Mouse (Mus musculus) heart, postnatal 25 days (tissue): ENCODE results near the gene Angpt4. TPM values are rescaled to one million over a fixed set of nuclear protein-coding genes. Genes with fewer than 3 reads are reported as not detected.

Source experiments
- DNase-seq: peaks from one replicate; pipeline ENCODE4 v3.0.0; 2022; ENCODE audit warnings: low spot score
- intact Hi-C: fragments of 180-260 bp; cut with DNase I; formaldehyde crosslinking; loops from one replicate; pipeline ENCODE4 v1.15.1; 2025
- total RNA-seq, 2 experiments: library from RNA; stranded (reverse); gene quantifications; 2 replicates each; pipeline ENCODE4 v1.2.3; 2021

Angpt4 gene
- total RNA-seq, 2 experiments from 2014 or later: 0.13 to 0.39 TPM

DNA sequence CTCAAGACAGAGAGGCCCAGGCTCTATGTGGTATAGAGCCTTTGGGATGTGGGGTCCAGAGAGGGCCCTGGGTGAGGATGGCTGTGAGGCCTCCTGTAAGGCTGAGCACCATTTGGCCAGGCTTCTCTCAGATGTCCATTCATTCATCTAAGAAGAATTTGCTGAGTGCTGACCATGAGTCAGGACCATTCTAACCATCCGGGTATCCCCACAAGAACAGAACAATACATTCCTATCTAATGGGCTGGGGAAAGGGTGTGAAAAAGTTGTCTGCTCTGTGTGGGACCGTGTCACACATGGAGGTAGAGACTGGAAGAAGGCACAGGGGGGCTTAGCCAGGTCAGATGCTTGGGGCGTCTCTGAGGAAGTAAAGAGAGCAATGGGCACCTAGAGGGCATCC lies 741 bp downstream of the Angpt4 start:
- DNase-seq: no peak
- intact Hi-C loops: no loop called here

GRCm38 (mm10) chr2:151914120-151914519 lies 3.1 kb downstream of the Angpt4 start:
- intact Hi-C loops: no loop called here
- DNase-seq: no peak

GRCm38 (mm10) chr2:151915111-151915510 lies 4.1 kb downstream of the Angpt4 start:
- DNase-seq: no peak
- intact Hi-C loops: no loop called here

- DNase-seq: peak; percentile 39
- intact Hi-C loops: no loop called here
Measured at GRCm38 (mm10) chr2:151916061-151916831, 5.2 kb downstream of the Angpt4 start.

- DNase-seq: no peak
- intact Hi-C loops: no loop called here
Measured at GRCm38 (mm10) chr2:151919140-151919539, 8.1 kb downstream of the Angpt4 start.

DNA sequence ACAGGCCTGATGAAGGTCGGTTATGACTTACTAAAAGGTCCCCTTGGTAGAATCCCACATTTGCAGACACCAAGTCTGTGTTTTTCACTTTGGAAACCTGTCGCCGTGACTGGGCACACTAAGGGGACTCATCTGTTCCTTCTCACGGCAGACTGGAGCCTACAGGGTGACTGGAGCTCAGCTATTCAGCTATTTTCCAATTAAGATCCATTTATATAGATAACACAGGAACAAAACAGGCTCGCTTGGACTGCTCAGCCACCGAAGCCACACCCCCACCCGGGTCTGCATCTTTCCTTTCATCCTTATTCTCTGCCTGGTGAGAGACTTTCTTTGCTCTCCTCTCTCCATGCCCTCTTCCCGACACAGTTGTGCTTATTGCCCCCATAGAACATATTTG lies 10.1 kb downstream of the Angpt4 start:
- intact Hi-C loops: no loop called here
- no peak for DNase-seq

DNA sequence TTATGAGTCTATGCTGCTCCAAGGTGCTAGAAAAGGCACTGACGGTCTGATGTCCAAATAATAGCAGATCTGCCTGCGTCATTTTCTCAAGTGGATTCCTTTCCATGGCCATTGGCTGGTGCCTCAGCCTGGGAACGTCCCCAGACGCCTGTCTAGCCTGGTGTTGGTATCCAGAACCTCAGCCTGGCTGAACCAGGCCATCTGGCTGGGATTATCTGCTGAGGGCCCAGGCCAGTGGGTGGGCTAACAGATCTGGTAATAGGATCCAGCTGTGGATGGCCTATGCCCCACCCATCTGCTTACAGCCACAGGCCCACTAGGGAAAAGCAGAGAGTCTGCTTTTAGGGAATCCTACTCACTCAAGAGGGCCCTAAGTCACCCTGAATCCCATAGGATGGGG lies 10.6 kb downstream of the Angpt4 start:
- intact Hi-C loops: no loop called here
- DNase-seq: peak; percentile 76

DNA sequence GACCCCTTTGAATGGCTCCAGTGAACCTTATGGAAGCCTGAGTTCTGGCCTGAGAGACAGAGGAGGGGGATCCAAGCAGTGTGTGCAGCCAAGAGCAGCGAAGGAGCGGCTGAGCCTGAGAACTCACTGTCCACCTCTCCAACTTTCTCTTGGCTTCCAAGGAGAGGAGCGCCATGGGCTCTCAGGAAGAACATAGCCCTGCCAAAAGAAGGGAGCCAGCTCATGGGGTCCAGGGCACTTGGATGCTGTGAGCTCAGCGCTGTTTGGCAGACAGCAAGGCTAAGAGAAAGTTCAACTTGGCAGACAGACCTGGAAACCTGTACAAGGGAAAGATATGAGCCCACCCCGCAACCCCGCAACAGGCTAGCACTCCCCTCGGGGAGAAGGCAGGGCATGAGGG lies 13.3 kb downstream of the Angpt4 start:
- intact Hi-C loops: no loop called here
- DNase-seq: no peak

- no peak for DNase-seq
- intact Hi-C loops: loop anchor here (5.0 kb wide), 1 partner anchor 48 kb away; no protein-coding TSS in a partner anchor
Measured at GRCm38 (mm10) chr2:151925715-151926114, 14.7 kb downstream of the Angpt4 start.

DNA sequence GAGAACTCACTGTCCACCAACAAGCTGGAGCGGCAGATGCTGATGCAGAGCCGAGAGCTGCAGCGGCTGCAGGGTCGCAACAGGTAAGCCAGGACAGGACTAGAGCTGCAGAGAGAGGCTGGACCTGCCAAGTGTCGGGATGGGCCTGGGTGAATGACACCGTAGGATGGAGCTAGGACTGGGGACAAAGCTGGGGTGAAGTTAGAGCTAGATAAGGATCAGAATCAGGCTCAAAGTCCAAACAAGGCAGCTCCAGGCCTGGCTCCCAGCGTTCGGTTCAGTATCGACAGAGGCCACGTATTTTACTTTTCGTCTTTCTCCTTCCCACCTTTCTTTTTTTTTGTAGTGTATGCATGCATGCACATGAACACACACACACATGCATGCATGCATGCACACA lies 16.1 kb downstream of the Angpt4 start:
- intact Hi-C loops: loop anchor here (5.0 kb wide), 1 partner anchor 50 kb away; no protein-coding TSS in a partner anchor
- no peak for DNase-seq

DNA sequence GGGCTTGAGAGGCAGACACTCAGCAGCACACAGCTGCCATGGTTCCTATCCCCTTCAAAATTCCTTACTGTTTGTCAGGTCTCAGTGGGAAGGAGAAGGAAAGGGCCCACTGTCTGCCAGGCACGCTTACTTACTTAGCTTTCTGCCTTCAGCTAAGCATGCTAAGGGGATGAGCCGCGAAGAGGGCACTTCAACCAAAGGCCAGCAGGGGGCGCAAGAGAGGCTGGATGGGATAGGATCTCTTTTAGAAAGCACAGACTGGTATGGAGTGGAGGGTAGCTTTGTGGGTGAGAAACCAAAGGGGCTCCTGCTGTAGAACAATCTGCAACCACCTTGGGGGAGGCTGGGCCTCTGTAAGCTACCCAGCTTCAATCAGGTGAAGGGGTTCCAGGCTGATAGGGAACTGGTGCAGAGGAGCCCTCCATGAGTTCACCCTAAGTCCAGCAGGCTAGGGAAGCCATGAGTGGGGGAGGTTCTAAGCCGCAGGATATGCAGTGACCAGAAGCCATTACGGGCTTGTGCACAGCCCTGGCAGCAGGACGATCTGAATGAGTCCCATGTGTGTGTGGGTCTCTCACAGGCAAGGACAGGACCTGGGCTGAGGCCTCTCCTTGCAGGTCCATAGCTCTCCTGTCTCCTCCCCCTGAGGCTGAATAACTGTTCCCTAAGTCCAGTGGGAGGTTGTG lies 19.5 kb downstream of the Angpt4 start:
- intact Hi-C loops: loop anchor here (2.0 kb wide), 1 partner anchor 64 kb away; no protein-coding TSS in a partner anchor

DNA sequence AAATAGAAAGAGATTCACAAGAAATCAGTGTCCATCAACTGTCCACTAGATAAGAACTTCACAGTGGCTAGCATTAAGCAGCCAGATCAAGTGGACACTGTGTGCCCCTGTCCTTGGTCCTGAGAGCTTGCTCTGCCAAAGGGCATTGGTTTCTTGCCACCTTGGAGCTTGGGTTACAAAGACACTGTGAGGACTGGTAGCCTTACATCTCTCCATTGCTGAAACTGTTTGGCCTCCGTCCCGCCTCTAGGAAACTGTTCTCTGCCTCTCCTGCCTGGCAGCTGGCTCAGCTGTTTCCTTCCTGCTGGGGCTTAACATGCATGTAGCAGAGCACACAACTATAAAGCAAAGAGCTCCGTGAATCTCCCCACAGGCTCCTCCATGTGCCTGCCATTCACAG lies 26.9 kb downstream of the Angpt4 start:
- intact Hi-C loops: no loop called here
- DNase-seq: no peak

More for the DNA sequence above, 19.5 kb downstream of the Angpt4 start:
- no peak for DNase-seq

GRCm38 (mm10) chr2:151938780-151939200 lies 27.8 kb downstream of the Angpt4 start:
- DNase-seq: peak; percentile 74
- intact Hi-C loops: no loop called here

- DNase-seq: no peak
- intact Hi-C loops: no loop called here
Measured at GRCm38 (mm10) chr2:151939651-151940420, 28.8 kb downstream of the Angpt4 start.

- intact Hi-C loops: loop anchor here (1.0 kb wide), 1 partner anchor 53 kb away; no protein-coding TSS in a partner anchor
- no peak for DNase-seq
Measured at GRCm38 (mm10) chr2:151941269-151941668, 30.3 kb downstream of the Angpt4 start.

- no peak for DNase-seq
- intact Hi-C loops: no loop called here
Measured at GRCm38 (mm10) chr2:151944106-151944505, 33.1 kb downstream of the Angpt4 start.

- intact Hi-C loops: no loop called here
Measured at GRCm38 (mm10) chr2:151947617-151948016, 36.6 kb downstream of the Angpt4 start.

DNA sequence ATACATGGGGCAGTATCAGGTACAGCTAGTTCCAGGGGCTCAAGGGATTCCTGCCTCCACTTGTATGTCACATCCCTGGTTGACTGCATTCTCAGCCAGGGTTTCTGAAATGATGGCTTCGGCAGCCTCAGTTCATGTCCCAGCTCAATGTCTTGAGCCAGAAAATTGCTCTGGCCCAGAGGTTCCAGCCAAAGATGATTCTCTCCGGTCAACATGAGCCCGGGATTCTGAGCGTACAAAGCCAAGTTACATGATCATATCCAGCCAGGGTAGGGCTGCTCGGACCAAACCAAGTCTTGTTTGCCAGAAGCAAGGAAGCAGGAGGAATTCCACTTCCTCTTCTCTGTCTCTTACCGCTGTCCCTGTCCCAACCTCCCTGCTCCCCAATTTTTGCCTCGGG lies 37.3 kb downstream of the Angpt4 start:
- intact Hi-C loops: no loop called here
- no peak for DNase-seq

More at GRCm38 (mm10) chr2:151947617-151948016, 36.6 kb downstream of the Angpt4 start:
- no peak for DNase-seq

DNA sequence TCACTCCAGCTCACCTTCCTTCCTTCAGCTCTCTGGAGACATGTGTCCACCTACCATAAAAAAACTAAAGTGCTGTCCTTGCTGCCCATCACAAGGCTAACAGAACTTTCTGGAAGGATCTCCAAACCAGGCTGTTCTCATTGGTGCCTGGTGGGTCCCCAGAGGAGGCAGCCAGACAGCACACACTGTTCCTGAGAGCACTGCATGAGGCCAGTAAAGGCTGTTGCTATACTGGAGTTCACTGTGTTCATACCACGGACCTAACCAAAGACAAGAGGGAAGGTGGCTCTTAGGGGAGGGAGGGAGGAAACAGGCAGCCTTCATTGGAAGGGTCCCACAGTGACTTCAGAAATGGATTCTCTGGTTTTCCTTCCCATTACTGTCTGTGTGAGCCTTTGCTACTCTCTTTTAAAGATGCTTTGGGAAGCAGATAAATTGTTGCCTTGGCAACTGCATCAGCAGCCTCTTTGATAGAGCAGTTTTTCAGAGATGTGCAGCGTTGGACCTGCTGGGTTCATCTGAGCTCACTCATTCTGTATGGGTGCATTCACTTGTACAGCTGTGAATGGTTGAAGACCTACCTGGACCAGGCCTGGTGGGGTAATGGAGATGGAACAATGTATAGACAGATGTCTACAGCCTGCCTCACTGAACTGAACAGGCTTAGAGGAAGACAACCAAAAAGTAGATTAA lies 38.2 kb downstream of the Angpt4 start:
- DNase-seq: no peak
- intact Hi-C loops: no loop called here

- intact Hi-C loops: no loop called here
- DNase-seq: no peak
Measured at GRCm38 (mm10) chr2:151953665-151954064, 42.7 kb downstream of the Angpt4 start.
